Mouse (Mus musculus) B cell, adult 2 months (primary cell): Measurements from ENCODE around the gene Hist2h2aa1.
"Not testable (repeated sequence)": the region's sequence is repeated elsewhere in the genome, so short reads cannot be mapped to it uniquely, and the experiment has no call there.

Experiments used
- DNase-seq, 2 experiments: peaks; one replicate each; pipeline ENCODE4 v3.0.0; 2022

The Hist2h2aa1 gene

GRCm38 (mm10) chr3:96245003-96245886 is at the start of gene Hist2h2aa1:
Gene Hist2h2aa1, plus strand, starts transcription at chr3:96245497.
- DNase-seq, result peak; percentile 86 to 88

- peak in 1 of 2 experiments; percentile 29 for DNase-seq
Observed at GRCm38 (mm10) chr3:96195616-96196313, 49.5 kb upstream of the Hist2h2aa1 start.

- no peak for DNase-seq
Observed at GRCm38 (mm10) chr3:96196437-96197128, 48.7 kb upstream of the Hist2h2aa1 start.

DNA sequence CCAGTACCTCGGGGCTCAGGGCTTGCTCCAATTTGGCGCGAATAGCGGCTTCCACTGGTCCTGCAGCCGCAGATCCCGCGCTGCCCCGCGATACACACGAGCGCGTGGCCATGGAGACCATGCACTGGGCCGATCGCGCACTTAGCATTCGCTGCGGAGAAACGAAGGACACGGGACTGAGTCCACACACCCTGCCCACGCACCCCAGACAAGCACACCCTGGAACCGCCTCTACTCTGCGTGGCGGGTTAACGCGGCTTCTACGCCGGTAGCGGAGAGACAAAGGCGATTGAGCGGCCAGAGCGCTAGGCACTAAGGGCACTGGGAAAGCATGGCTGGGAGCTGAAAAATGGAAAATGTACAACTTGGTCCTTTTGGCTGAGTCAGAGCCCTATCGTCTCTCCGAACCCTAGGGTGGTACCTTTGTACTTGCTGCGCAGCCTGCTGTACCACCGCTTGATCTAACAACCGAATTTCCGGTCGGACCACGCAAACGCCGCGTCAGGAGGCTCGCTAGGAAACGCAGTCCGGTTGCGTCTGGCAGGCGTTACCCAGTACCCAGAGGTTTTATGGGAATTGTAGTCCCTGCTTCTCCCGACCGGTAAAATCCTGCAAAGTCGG is 48.1 kb upstream of the Hist2h2aa1 start:
- DNase-seq, result peak; percentile 84

GRCm38 (mm10) chr3:96198181-96198580 is 47.1 kb upstream of the Hist2h2aa1 start:
- peak; percentile 49 to 59 for DNase-seq

GRCm38 (mm10) chr3:96198601-96199251 is 46.6 kb upstream of the Hist2h2aa1 start:
- DNase-seq, result not testable (repeated sequence)

- peak in 1 of 2 experiments; percentile 41 for DNase-seq
Observed at GRCm38 (mm10) chr3:96199731-96200130, 45.6 kb upstream of the Hist2h2aa1 start.

DNA sequence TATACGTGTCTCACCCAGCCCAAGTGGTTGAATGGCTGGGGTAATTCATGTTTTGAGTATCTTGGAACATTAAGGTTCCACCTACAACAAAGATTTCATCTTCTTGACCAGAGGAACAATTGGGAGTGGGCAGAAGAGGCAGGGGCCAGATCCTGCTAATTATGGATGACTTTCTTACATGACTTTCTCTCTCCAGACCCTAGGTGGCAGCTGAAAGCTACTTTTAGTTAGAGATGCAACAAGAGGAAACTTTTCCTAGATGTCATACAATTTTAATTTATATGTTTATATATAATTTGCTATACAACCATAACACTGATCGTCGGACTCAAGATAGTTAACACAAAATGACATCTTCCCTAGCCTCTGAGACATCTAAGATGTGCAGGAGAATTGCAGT is 37.5 kb upstream of the Hist2h2aa1 start:
- DNase-seq, result no peak

DNA sequence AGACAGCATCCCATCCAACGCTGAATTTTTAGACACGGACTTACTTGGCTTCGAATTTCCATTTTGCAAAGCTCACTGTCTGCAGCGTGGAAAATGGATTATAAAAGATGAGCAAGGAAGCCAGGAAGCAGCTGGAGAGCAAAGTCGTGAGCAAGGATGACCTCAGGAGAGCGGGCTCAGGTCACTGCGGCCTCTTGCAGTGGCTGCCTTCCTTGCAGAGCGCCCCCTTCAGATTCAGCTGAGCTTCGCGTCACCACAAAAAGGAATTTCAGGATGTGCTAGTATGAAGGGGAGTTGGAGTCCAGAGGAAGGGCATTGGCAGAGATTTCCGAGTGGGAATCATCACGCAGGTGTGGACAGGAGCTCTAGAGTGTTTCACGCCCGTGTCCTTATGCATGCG is 36.1 kb upstream of the Hist2h2aa1 start:
- DNase-seq, result no peak

GRCm38 (mm10) chr3:96219191-96219641 is 26.1 kb upstream of the Hist2h2aa1 start:
- peak; percentile 64 for DNase-seq

- peak; percentile 75 to 82 for DNase-seq
Observed at GRCm38 (mm10) chr3:96219661-96220130, 25.6 kb upstream of the Hist2h2aa1 start, which contains the start of the genes Bola1 and Hist2h2ab. Gene Bola1, minus strand, starts transcription at chr3:96219709. Gene Hist2h2ab, plus strand, starts transcription at chr3:96219865.

DNA sequence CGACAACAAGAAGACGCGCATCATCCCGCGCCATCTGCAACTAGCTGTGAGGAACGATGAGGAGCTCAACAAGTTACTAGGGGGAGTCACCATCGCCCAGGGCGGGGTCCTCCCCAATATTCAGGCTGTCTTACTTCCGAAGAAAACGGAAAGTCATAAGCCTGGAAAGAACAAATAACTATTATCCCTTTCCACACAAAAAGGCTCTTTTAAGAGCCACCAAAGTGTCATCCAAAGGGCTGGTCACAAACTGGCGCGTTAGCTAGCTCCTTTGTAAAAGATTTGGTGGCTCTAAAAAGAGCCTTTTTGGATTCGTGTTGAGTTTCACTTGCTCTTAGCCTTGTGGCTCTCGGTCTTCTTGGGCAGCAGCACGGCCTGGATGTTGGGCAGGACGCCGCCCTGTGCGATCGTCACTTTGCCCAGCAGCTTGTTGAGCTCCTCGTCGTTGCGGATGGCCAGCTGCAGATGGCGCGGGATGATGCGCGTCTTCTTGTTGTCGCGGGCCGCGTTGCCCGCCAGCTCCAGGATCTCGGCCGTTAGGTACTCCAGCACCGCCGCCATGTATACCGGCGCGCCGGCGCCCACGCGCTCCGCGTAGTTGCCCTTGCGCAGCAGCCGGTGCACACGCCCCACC is 25.0 kb upstream of the Hist2h2aa1 start:
- DNase-seq, result not testable (repeated sequence)

GRCm38 (mm10) chr3:96220765-96221639 is 24.3 kb upstream of the Hist2h2aa1 start, which contains the start of the genes Hist2h2ac and Hist2h2be:
Gene Hist2h2ac, minus strand, starts transcription at chr3:96220880.
Gene Hist2h2be, plus strand, starts transcription at chr3:96221119.
- DNase-seq, result peak; percentile 86 to 89

DNA sequence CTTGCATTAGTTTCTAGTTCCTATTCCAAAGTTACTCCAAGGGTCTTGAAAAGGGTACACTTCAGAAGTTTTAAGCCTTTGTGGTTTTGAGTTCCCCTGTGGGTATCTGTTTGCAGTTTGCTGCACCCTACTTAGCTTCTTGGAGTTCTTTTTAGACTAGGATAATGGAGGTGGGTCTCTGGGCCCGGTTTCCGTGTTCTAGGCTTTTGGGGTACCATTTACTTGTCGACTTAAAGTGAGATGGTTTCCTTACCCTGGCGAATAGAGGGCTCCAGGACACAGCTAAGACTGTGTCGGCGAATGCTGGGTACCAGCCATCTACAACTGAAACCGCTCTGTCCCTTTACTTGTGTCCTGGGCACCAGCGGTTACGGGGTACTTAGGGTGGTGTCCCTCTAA is 23.7 kb upstream of the Hist2h2aa1 start:
- no peak for DNase-seq

DNA sequence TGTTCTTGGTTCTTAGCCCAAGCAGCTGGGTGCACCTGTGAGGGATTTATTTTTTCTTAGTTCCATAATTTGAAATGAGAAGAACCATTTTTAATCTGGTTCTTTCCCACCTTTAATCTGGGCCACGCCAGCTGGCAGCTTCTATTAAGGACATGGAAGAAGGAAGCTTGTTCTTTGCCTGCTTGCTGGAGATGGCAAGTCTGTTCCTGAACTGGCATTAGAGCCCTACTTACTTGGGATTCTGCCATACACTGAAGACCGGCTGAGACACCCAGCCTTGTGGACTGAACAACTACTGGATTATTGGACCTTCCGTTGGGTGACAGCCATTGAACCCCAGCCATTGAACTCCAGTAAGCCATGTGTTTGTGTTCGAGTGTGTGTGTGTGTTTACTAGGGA is 22.5 kb upstream of the Hist2h2aa1 start:
- no peak for DNase-seq

- no peak for DNase-seq
Observed at GRCm38 (mm10) chr3:96225421-96225820, 19.9 kb upstream of the Hist2h2aa1 start.

DNA sequence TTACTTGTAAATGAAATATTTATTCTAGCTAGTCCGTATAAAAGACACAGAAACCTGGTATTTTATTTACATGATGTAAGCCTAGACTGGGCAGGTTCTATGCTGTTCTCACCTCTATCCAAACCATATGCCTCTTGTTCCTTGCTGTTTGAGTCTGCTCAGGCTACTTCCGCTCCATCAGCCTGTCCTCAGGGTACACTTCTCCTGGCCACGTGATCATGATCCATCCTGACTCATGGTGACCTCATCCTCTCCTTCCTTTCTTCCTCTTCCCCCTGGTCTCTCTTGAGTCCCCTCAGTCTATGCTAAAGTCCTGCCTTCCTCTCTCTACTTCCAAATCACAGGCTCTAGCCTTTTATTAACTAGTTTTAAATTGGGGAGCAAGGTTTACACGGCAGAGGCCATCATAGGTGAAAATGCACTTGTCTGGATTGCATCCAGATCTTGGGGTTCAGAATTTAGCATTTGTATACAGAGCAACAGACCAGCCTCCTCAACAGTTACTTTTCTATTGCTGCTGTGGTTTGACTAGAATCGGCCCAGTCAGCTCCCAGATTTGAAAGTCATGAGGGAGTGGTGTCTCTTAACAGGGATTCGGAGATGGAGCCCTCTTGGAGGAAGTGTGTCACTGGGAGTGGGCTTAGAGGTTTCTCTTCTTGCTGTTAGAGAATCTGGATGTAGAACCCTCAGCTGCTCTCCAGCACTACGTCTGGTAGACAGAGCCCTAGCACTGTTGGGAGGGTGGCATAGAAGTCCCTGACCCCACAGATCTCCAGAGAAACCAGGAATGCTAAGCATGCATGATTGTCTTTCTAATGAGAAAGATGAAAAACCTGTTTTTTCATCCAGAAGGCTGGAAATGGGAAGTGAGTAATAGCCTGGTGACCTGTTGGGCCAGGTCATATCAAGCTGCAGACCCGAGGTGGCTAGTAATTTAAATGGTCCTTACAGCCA is 18.3 kb upstream of the Hist2h2aa1 start:
- DNase-seq, result no peak

DNA sequence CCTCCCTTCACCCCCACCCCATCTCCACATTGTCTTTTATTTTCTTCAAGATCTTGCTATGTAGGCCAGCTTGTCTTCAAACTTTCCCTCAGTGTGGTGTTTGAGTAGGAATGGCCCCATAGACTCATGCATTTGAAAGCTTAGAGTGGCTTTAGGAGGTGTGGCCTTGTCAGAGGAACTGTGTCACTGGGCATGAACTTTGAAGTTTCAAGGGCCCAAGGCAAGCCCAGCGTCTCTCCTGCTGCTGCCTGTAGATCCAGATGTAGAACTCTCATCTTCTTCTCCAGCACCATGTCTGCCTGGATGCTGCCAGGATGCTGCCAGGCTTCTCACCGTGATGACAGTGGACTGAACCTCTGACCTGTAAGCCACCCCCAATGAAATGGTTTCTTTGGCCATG is 16.5 kb upstream of the Hist2h2aa1 start:
- no peak for DNase-seq

DNA sequence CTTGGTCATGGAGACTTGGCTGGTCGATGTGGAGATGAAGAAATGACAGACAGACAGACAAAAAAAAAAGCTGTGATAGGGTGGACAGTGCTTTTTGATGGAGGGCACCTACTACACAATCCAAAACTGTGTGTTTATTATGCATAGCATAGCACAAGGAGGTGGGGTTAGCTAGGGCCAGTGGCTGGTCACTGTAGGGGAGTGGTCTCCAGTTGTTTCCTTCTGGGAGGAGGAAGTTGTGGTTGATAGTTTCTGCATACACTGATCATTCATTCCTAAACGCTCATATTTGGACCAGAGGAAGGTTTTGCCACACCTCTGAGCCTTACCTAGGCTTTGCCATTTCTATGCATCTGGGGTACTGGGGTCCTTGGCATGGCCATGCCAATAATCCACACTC is 14.9 kb upstream of the Hist2h2aa1 start:
- no peak for DNase-seq
